Mouse (Mus musculus) lung, postnatal 4 days (tissue): ENCODE data around the gene Ly6g6f.
"Not testable (repeated sequence)": the region's sequence is repeated elsewhere in the genome, so short reads cannot be mapped to it uniquely, and the experiment has no call there.

Experiments used
- DNase-seq, 2 experiments: peaks; one replicate each; pipeline ENCODE4 v3.0.0; 2021

The Ly6g6f gene

DNA sequence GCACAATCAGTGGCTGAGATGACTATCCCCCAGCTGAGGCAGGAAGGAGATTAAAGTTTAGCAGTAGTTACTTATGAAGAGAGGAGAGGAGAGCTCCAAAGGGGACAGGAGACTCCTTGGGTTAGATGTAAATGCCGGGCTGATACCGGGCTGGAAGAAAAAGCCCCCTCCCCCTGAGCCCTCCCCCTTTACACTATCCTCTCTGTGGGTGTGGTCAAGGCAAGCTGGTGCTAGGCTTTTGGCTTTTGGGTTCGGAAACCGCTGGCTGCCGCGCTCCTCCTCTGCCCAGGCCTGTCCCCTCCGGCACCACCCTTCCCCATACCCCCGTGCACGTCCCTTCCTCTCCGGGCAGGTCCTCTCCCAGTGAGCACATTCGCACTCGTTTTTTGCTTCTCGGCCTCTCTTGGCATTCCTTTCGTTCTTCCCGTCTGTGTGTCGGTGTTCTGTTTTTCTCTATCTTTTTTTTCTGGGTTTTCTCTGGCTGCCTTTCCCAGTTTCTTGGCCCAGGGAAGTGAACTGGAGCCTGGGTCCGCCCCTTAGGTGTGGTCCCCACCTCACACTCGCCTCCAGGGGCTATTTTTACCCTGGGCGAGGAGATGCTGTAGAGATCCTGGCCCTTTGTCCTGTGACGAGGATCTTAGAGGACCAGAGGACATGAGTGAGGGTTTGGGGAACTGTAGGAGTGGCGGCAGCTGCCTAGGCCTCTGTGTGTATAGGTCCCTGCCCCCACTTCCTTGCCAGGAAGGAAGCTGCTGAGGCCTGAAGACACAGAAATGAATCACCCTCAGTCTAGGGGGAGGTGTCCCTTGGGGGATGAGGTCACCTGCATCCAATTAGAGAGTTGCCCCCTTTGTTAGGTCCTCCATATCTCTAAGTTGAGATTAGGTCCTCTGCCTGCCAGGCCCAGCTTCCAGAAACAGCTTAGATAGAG is 34.0 kb downstream of the Ly6g6f start:
- peak; percentile 84 to 90 for DNase-seq

DNA sequence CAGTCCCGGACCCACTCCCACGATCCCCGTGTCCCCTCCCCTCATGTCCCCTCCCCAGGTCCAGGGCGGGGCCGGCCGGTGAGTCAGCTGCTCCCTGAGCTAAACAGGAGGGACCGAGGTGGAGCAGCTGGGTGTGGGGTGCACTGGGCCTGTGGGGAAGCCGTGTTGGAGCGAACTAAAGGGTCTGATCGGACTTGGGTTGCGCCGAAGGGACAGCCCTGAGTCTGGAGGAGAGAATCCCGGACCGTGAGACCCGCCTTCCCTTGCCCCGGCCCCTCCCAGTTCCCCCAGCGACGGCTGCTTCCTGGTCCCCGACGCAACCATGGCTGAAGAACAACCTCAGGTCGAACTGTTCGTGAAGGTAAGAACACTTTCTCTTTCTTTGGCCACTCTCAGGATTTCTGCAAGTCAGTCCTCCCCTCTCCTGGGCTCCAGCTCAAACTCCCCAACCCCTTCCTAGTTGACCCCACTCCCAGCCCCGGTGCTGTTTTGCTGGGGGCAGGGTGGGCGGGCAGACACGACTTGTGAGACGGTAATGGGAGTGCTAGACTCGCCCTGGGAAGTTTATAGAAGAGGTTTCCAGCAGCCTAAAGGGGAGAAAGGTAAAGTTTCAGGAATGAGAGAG is 35.2 kb downstream of the Ly6g6f start:
- DNase-seq = peak; percentile 89

DNA sequence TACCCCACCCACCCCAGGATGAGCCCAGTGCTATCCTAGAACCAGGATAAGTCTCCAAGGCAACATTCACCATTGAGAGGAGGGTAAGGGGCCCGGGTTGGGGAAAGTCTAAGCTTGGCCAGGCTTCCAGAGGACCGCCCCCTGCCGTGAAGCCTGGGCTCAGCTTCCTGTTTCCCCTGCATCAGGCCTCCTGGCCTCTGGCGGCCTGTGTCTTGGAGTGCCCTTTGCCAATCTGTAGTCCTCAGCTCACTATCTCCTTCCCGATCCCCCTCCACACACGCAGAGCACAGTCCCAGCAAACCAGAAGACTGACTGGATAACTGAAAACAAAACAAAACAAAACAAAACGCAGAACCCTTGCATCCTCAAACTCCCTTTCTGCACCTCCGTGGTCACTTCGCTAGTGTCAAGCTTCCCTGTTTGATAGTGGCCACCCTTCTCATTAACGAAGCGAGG is 35.8 kb downstream of the Ly6g6f start, which contains the start of gene Clic1:
Clic1 (plus strand) TSS at position 406 of the 456 bp plus-strand sequence.
- DNase-seq = peak; percentile 82 to 85

DNA sequence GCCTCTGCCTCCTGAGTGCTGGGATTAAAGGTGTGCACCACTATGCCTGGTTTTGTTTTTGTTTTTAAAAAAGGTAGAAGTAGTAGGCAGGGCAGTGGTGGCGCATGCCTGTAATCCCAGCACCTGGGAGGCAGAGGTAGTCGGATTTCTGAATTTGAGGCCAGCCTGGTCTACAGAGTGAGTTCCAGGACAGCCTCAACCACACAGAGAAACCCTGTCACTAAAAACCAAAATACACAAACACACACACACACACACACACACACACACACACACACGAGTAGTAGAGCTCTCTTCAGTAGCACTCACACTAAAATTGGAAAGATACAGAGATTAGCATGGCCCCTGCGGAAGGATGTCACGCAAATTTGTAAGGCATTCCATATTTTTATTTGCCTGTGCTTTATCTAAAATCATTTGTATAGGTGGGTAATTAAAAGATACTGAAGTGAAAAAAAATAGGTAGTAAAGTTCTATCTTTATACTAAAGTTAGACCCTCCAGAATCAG is 36.4 kb downstream of the Ly6g6f start:
- DNase-seq = no peak

DNA sequence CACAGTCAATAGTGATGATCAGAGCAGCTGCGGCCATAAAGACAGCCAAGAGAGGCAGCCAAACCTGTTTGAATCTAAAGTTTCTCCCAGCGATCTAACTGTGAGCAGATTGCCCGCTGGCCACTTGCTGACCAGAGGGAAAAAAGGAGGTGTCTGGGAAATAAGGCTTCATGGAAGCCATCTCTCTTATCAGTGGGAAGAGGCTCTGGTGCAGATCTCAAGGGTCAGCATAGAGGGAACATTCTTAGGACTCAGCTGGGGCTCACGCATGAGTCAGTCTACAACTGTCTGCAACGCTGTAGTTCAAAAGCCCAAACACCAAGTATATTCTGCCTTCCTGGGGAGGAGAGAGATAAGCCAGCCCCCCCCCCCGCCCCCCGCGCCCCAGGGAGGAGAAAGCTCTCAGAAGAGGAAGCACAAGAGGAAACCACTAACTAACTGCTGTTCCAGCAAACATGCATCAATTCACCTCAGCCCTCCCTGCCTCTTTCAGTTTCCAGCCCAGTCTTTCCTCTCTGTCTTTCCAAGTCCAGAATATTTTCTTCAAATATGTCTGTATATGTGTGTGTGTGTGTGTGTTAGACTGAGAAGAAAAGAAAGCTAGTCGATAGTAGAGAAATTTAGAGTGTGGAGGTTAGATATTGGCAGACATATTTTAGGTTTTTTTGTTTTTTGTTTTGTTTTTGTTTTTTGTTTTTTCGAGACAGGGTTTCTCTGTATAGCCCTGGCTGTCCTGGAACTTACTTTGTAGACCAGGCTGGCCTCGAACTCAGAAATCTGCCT is 37.1 kb downstream of the Ly6g6f start:
- DNase-seq = no peak

DNA sequence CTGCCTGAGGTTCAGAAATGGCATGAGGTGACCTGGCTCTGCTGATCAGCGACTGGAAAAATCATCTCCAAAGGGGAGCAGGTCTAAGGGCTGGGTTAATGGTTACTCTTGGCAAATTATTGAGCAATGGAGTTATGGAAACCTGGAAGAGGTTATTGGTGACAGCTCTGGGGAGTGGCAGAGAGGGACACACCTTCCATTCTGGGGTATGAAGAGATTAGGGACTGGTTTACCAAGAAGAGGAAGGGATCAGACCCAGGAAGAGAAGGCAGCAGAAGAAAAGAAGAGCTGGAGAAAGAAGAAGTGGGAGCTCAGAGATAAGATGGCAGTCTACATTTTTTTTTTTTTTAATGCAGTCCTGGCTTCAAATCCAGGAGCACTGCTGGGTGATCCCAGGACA is 37.7 kb downstream of the Ly6g6f start:
- DNase-seq = no peak

DNA sequence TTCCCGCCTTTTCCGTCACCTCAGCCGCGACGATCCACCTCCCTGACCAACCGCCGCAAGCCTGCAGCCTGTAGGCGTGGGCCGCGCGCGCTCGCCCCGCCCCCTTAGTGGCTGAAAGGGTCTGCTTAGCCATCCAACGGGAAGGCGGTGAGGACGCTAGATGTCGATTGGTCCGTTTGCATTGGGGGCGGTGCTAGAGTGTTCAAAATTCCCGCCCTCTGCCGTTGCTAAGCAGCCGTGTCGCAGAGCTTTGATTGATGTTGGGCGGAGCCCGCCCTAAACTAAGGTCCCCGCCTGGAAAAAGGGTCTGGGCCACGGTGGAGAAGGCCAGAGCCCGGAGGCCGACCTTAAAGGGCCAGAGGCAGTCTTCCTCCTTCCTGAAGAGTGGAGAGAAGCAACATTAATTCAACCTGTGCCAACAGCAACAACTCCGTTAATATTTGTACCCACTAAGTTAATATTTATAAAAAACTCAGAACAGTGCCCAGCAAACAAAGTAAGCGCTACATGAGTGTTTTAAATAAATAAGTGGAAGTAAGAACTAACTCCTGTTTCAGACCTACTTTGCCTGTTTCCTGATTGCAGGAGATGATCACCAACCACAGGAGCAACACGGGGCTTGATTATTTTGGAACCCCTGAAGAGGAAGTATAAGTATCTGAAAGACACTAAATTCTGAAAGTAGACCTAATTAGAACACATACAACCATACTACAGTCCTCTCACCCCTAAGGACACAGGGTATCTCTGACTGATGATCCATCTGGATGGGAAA is 38.5 kb downstream of the Ly6g6f start, which contains the start of gene Msh5:
Msh5 (minus strand) TSS at position 65 of the 775 bp plus-strand sequence.
- DNase-seq = peak; percentile 99

DNA sequence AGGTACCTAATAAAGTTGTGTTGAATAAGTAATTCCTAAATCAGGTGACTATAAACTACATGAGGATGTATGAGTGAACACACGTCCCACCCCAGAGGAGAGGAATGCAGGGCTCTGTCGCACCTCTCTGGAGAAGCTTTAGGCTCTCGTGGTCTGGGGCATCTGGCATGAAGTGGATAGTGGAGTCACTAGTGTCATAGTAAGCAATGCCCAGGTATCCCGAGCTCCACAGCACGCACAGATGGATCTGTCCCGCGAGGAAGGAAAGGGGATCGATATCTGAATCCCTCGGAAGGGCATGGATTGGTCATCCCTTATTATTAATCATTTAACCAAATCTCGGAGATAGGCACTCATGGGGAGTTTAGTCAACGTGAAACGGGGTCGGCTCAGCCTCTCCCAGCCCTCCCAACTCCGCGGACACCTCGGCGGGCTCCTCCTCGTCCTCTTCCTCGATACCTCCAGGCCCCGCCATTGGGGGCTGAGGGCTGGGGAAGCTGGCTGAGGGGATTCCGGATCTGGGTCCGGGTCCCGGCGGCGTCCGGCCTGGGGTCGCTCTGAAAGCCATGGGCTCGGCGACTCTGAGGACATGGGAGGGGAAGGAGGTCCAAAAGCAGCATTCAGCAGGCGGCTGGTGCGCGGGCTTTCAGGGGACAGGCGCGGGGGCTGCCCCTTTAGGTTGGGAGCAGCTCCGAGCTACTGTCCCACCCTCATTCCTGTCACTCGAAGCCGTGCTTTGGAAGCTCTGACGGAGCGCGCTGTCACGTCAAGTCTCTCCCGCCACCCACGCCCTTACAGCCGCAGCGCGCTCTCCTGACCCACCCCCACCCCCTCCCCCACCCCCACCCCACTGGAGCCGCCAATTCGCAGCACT is 39.4 kb downstream of the Ly6g6f start:
- DNase-seq = no peak

DNA sequence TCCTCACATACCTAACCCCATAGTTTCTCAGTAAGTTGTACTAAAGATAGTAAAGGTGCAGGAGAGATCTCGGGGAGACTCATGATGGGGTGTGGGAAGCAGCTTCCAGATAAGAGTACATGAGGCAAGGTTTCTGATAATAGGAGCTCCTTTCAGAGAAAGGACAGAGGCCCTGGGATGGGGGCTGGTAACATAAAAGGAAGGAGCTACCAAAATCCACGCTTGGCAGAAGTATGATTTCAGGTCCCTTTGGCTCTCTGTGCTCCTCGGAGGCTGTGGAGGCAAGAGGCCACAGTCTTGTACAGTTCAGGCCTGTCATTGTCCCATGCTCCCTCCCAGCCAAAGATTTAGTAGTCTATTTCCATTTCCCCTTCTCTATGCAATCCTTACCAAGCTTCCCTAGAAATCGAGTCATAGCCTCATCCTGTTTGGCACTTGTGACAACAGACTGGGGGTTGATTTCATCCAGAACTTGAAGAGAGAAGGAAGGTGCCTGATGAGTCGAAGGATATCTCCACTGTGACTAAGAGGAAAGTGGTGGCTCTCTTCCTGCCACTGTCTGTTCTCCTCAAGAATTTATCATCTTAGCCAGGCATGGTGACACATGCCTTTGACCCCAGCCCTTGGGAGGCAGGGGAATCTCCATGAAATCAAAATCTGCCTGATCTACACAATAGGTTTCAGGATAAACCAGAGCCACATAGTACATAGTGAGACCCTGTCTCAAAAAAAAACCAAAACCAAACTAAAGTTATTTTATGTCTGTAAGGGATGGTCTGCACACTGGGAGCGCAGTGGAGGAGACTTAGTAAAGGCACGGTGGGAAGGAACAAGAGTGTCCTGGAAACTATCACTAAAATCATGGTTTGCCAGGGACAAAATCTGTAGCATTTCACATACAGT is 40.3 kb downstream of the Ly6g6f start:
- no peak for DNase-seq

DNA sequence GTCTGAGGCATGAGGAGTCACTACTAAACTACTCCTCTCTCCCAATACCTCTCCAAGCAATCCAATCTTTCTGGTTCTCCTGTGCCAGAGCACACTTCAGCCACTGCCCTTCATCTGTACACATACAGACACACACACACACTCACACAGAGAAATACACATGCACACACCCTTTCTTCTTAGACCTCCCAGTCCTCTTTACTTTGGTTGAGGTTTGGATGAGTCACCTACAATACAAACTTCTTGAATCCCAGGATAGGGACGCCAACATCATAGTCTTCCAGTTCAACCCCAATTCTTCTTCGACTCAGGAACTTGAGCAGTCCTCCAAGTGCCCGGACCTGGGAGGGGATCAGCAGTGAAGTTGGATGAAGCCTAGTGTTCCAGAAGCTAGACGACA is 41.6 kb downstream of the Ly6g6f start:
- DNase-seq = no peak

DNA sequence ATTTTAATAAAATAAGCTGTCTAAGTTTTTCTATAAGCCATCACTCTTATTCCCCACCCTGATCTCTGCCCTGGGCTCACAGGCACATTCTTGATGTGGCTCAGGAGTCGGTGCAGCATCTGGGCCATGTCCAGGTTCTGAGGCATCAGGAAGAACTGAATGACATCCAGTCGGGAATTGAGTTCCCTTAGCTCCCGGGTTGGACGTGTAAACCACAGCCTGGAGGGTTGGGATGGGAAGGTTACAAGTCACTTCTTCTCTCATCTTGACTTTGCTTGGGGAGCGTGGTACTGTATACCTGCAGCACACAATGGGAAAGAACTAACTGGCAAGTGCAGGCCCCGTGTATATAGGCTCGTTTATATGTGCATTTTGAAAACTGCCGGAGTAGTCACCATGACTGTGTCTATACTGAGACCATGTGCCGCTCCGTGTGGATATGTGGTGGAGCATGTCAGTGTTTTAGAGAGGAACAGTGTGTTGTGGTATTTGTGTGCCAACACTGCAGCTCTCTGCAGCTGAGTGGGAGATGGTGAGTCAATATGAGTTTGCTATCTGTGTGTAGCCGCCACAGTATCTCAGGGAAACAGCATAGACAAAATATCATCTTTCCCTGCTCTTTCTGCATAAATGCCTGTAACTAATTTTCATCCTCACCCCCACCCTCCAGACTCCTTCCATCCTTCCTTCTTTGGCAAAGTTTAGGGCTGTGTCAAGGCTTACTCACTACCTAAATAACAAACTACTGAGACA is 46.1 kb downstream of the Ly6g6f start:
- no peak for DNase-seq

DNA sequence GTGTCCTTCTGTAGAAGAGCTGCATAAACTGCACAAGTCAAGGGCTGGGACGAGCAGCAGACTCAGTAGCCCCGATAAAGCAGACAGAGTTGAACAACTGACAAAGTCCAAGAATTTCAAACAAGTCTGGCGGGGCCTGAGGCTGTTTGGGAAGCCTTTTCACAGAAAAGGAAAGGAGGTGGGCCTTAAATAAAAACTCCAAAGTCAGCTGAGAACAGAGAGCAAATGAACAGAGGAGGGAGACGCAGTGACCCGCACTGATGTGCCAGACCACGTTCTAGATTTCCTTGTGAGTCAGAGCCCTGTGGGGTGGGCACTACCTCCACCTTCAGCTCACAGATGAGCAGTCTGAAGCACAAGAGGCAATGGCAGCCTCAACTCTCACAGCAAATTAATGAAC is 50.5 kb downstream of the Ly6g6f start:
- DNase-seq = no peak

DNA sequence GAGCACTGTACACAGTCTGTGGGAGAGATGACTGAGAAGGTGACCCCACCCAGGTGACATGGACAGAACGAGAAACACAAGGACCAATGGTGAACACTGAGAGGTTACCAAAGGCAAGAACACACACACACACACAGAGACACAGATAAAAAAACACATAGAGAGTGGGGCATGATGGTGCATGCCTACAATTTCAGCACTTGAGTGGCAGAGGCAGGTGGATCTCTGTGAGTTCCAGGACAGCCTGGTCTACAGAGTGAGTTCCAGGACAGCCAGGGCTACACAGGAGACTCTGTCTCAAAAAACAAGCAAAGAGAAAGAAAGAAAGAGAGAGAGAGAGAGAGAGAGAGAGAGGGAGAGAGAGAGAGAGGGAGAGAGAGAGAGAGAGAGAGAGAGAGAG is 51.7 kb downstream of the Ly6g6f start:
- not testable (repeated sequence) for DNase-seq

DNA sequence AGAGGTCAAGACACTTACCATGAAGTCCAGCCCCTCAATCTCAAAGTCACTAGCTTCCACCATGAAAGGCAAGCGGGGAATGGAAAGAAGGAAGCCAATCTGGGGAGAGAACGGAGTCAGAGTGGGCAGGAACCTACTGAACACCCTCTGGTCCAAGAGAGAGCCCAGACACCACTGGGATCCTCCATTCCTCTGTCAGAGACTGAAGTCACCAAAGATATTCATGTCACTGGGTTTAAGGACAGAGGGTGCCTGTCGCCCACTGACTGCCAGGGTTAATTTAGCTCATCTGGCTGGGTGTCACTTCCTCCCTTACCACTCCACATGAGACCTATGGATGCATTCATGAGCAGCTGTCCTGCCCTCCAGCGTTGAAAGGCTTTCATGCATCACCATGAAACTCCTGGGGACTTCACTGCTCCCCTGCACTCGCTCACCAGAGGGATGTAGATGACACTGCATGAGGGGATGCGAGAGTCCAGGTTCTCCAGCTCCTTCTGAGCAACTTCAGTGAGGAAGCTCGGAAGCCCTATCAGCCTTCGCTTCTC is 53.0 kb downstream of the Ly6g6f start:
- peak in 1 of 2 experiments; percentile 19 for DNase-seq

DNA sequence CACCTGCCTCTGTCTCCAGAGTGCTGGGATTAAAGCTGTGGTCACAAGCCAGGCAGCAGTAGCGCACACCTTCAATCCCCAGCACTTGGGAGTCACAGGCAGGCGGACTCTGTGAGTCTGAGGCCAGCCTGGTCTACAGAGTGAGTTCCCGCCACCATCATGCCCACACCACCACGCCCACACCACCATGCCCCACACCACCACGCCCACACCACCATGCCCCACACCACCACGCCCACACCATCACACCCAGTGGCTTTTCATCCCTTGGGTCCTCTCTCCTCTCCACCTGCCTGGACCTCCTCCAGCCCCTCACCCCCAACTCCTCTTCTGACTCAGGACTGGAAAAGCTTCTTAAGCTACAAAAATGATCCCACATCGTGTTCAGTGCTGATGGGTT is 53.5 kb downstream of the Ly6g6f start:
- DNase-seq = peak in 1 of 2 experiments; percentile 18

DNA sequence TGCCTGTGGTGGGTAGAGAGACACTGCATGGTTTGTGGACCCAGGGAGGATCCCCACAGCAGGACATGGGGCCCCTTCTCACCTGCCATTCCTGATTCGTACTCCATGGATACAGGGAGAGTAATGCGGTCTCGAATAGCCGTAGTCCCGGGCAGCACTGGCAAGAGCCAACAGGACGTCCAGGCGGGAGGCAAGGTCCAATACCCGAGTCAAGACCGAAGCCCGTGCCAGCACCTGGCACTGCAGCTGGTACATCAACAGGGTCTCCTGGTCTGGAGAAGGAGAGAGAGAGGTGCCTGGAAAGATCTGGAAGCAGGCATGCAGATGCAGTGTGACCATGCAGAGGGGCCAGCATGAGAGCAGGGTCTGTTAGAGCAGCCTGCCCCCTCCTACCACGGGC is 54.1 kb downstream of the Ly6g6f start:
- no peak for DNase-seq
